Mouse (Mus musculus): Measurements from ENCODE around the gene Tecpr2. TPM values are rescaled to one million over a fixed set of nuclear protein-coding genes. Genes with fewer than 3 reads are reported as not detected.
A peak's percentile ranks its signal among the peaks of the same experiment; 100 is the strongest.

The Tecpr2 gene
- total and polyA plus RNA-seq, 3 experiments: 7.0 to 8.2 (median 8.2) TPM

- no peak for DNase-seq
These were observed 117.3 kb downstream of the Tecpr2 start for GRCm38 (mm10) chr12:111006339-111006738.

GRCm38 (mm10) chr12:111007134-111008103, 118.4 kb downstream of the Tecpr2 start:
- DNase-seq: peak; percentile 79

GRCm38 (mm10) chr12:111008500-111009490, 119.7 kb downstream of the Tecpr2 start:
- DNase-seq: no peak

GRCm38 (mm10) chr12:111009615-111010257, 120.7 kb downstream of the Tecpr2 start:
- no peak for DNase-seq

GRCm38 (mm10) chr12:111016807-111017206, 127.7 kb downstream of the Tecpr2 start:
- DNase-seq: peak; percentile 49

GRCm38 (mm10) chr12:111018068-111018467, 129.0 kb downstream of the Tecpr2 start:
- DNase-seq: no peak

GRCm38 (mm10) chr12:111019086-111019485, 130.0 kb downstream of the Tecpr2 start:
- DNase-seq: no peak

GRCm38 (mm10) chr12:111021138-111021537, 132.1 kb downstream of the Tecpr2 start:
- DNase-seq: no peak

GRCm38 (mm10) chr12:111021577-111021976, 132.5 kb downstream of the Tecpr2 start:
- no peak for DNase-seq

Other genes with a start within 250 kb of the Tecpr2 start
- gene 1700001K19Rik, start 206.6 kb upstream of the Tecpr2 start, total RNA-seq (2021): not detected
- not detected in 2 replicates for gene 1700001K19Rik, start 206.6 kb upstream of the Tecpr2 start, polyA plus RNA-seq (2012; rRNA removed)
- 100 to 1,000 TPM; 854 to 984 TPM for gene Hsp90aa1, start 186.5 kb upstream of the Tecpr2 start, total RNA-seq (2021)
- gene Hsp90aa1, start 186.5 kb upstream of the Tecpr2 start, polyA plus RNA-seq (2012; rRNA removed): 22.5 and 33.7 TPM in 2 replicates
- gene Wdr20, start 151.3 kb upstream of the Tecpr2 start, total RNA-seq (2021): 10 to 100 TPM; 46.8 to 53.3 TPM
- 19.1 and 23.8 TPM in 2 replicates for gene Wdr20, start 151.3 kb upstream of the Tecpr2 start, polyA plus RNA-seq (2012; rRNA removed)
- 1 to 10 TPM; 1.2 to 2.2 TPM for gene Mok, start 48.3 kb upstream of the Tecpr2 start, total RNA-seq (2021)
- gene Mok, start 48.3 kb upstream of the Tecpr2 start, polyA plus RNA-seq (2012; rRNA removed): 1.5 and 1.7 TPM in 2 replicates
- gene Zfp839, start 39.0 kb upstream of the Tecpr2 start, total RNA-seq (2021): 10 to 100 TPM; 11.1 to 14.1 TPM
- 6.9 and 8.5 TPM in 2 replicates for gene Zfp839, start 39.0 kb upstream of the Tecpr2 start, polyA plus RNA-seq (2012; rRNA removed)
- gene Cinp, start 119 bp upstream of the Tecpr2 start, total RNA-seq (2021): 10 to 100 TPM; 41.0 to 41.9 TPM
- 51.2 and 52.8 TPM in 2 replicates for gene Cinp, start 119 bp upstream of the Tecpr2 start, polyA plus RNA-seq (2012; rRNA removed)
- gene Ankrd9, start 89.8 kb downstream of the Tecpr2 start, total RNA-seq (2021): 10 to 100 TPM; 30.4 to 42.7 TPM
- gene Ankrd9, start 89.8 kb downstream of the Tecpr2 start, polyA plus RNA-seq (2012; rRNA removed): 90.6 and 110 TPM in 2 replicates
- gene Rcor1, start 150.1 kb downstream of the Tecpr2 start, total RNA-seq (2021): 10 to 100 TPM; 35.7 to 63.8 TPM
- gene Rcor1, start 150.1 kb downstream of the Tecpr2 start, polyA plus RNA-seq (2012; rRNA removed): 5.3 and 8.0 TPM in 2 replicates

All from adrenal gland, adult 2 months (tissue).